In genomic region chr17:49206708-49207107, GRCm38 (mm10) we compare ENCODE assay signal across 10 mouse cellular contexts.
DNase-seq lines count a peak whose midpoint lies in the region; ATAC-seq and TF ChIP-seq lines count a peak whose summit lies in the region.
"Had no signal": no experiment of that assay in that cellular context is flagged by ENCODE, and none has a peak within 500 bp of the region (broad histone marks: within the 10 kb centered on the region; RNA-seq: fewer than 3 reads in every experiment).

No protein-coding gene starts in this region.

- H3K9ac ChIP-seq in kidney, postnatal 0 days (ENCODE audit: low read depth, low read length): no peak overlapping the region
- H3K9ac ChIP-seq in forebrain, postnatal 0 days: no peak overlapping the region
- no peak overlapping the region for H3K9ac ChIP-seq in midbrain, embryonic 16.5 days (ENCODE audit: low read depth, low read length)

- no peak overlapping the region for H3K4me2 ChIP-seq in kidney, postnatal 0 days (ENCODE audit: low read length)
- H3K4me2 ChIP-seq in forebrain, postnatal 0 days (ENCODE audit: low read depth): no peak overlapping the region
- no peak overlapping the region for H3K4me2 ChIP-seq in midbrain, embryonic 16.5 days (ENCODE audit: low read length)

- WGBS in kidney, postnatal 0 days: 47% methylated on average over 9 of the region's 9 CpGs
- WGBS in forebrain, postnatal 0 days: 38% methylated on average over 9 of the region's 9 CpGs
- WGBS in midbrain, embryonic 16.5 days: 32% methylated on average over 9 of the region's 9 CpGs

- peak; percentile 49 for DNase-seq in kidney, postnatal 0 days (ENCODE audit: low spot score)
- no peak for DNase-seq in kidney, adult 9 months
- DNase-seq in ZHBTc4 (ENCODE audit: low read depth, low spot score): peak; percentile 82
- peak; percentile 37 for DNase-seq in forebrain, postnatal 0 days
- DNase-seq in urinary bladder, postnatal 14 days (ENCODE audit: low spot score): no peak
- no peak for DNase-seq in thymus, postnatal 0 days (ENCODE audit: low spot score)
- no peak for DNase-seq in adrenal gland, adult 18-20 months (ENCODE audit: low spot score in 2 of 2)

- no peak overlapping the region for H3K27ac ChIP-seq in kidney, postnatal 0 days
- no peak overlapping the region for H3K27ac ChIP-seq in forebrain, postnatal 0 days (ENCODE audit: low read depth, low read length)
- H3K27ac ChIP-seq in midbrain, embryonic 16.5 days (ENCODE audit: low read length): no peak overlapping the region

- TF ChIP-seq CTCF in kidney, postnatal 0 days (IDR thresholded peaks at IDR 0.05; ENCODE audit: low read depth): peak; percentile 63
- TF ChIP-seq CTCF in forebrain, postnatal 0 days (IDR thresholded peaks at IDR 0.05; ENCODE audit: low read depth): peak; percentile 55

- no peaks in the 10 kb centered on the region for H3K4me1 ChIP-seq in kidney, postnatal 0 days (replicated peaks; ENCODE audit: insufficient read depth, low read length)
- H3K4me1 ChIP-seq in forebrain, postnatal 0 days (ENCODE audit: insufficient read depth): no peaks in the 10 kb centered on the region
- H3K4me1 ChIP-seq in midbrain, embryonic 16.5 days (ENCODE audit: control insufficient read depth, insufficient read depth, low read length): no peaks in the 10 kb centered on the region

- H3K27me3 ChIP-seq in kidney, postnatal 0 days (ENCODE audit: insufficient read depth, low read length): no peaks in the 10 kb centered on the region
- no peaks in the 10 kb centered on the region for H3K27me3 ChIP-seq in forebrain, postnatal 0 days (ENCODE audit: insufficient read depth, low read length)
- H3K27me3 ChIP-seq in midbrain, embryonic 16.5 days (ENCODE audit: control insufficient read depth, insufficient read depth, low read depth, low read length): no peaks in the 10 kb centered on the region
- H3K27me3 ChIP-seq: Patski had no signal

- ATAC-seq in kidney, postnatal 0 days (replicated peaks; ENCODE audit: low FRiP score, low read depth): peak; percentile 46; the same call in 1 of the 2 replicates
- peak; percentile 88 for ATAC-seq in forebrain, postnatal 0 days
- peak; percentile 48; the same call in 1 of the 2 replicates for ATAC-seq in midbrain, embryonic 16.5 days
- ATAC-seq: inflammation-experienced regulatory T-cells, adult 6 months; Patski had no signal

- peaks cover 5% of the 10 kb centered on the region for H3K9me3 ChIP-seq in kidney, postnatal 0 days (replicated peaks; ENCODE audit: low read length)
- no peaks in the 10 kb centered on the region for H3K9me3 ChIP-seq in forebrain, postnatal 0 days (ENCODE audit: low read length)
- H3K9me3 ChIP-seq in midbrain, embryonic 16.5 days (replicated peaks; ENCODE audit: control insufficient read depth, low read length, poor library complexity, severe bottlenecking): no peaks in the 10 kb centered on the region

- no peak overlapping the region for H3K4me3 ChIP-seq in kidney, postnatal 0 days (replicated peaks; ENCODE audit: low read depth, low read length)
- H3K4me3 ChIP-seq in forebrain, postnatal 0 days (ENCODE audit: low read depth, low read length): no peak overlapping the region
- H3K4me3 ChIP-seq in midbrain, embryonic 16.5 days (ENCODE audit: low read depth, low read length): no peak overlapping the region

- H3K36me3 ChIP-seq in kidney, postnatal 0 days (ENCODE audit: insufficient read depth, low read length): no peaks in the 10 kb centered on the region
- H3K36me3 ChIP-seq in forebrain, postnatal 0 days (ENCODE audit: insufficient read depth): no peaks in the 10 kb centered on the region
- no peaks in the 10 kb centered on the region for H3K36me3 ChIP-seq in midbrain, embryonic 16.5 days (ENCODE audit: control insufficient read depth, insufficient read depth, low read length)

Comparison
In these comparisons a context has a peak if more than half of its experiments do, and no peak if none do; other contexts are left out.
1. DNase-seq: peak in kidney, postnatal 0 days (single experiment), ZHBTc4 (single experiment) and forebrain, postnatal 0 days (single experiment); none in kidney, adult 9 months (single experiment), urinary bladder, postnatal 14 days (single experiment), thymus, postnatal 0 days (single experiment) and adrenal gland, adult 18-20 months (0 of 2).
2. Peak in every context shown above with its lines, with median percentiles within 50 percentile points of each other: ATAC-seq.